Comparison of ENCODE assay signal across 9 mouse cellular contexts in the genomic region with DNA sequence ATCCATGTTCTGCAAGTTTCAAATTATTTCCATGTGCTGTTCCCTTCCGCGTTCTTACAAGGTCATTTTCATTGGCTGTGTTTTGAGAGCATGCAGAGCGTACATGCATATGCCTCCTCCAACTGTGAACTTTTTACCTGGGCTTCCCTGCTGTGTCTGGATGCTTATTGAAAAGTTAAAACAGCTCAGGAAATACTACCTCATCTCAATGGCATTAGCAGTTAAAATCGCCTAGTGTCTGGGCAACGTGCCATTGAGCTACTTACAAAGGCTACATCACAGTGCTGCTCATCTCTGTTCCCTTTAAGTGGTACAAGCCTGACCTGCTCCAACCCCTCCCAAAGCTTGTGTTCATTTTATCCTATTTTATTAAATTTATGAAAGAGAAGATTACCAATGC.
A peak's percentile ranks its signal among the peaks of the same experiment; 100 is the strongest.
DNase-seq lines count a peak whose midpoint lies in the region; ATAC-seq and TF ChIP-seq lines count a peak whose summit lies in the region.
"Had no signal": no experiment of that assay in that cellular context is flagged by ENCODE, and none has a peak within 500 bp of the region (broad histone marks: within the 10 kb centered on the region; RNA-seq: fewer than 3 reads in every experiment).

No protein-coding gene starts in this region.

- no peak overlapping the region for H3K9ac ChIP-seq in midbrain, postnatal 0 days (replicated peaks; ENCODE audit: low read length, poor library complexity, severe bottlenecking)
- H3K9ac ChIP-seq in neural tube, embryonic 14.5 days (replicated peaks; ENCODE audit: low read depth, low read length), result no peak overlapping the region
- H3K9ac ChIP-seq: hindbrain, embryonic 13.5 days had no signal

- H3K4me2 ChIP-seq in midbrain, postnatal 0 days (ENCODE audit: low read depth, low read length, poor library complexity, severe bottlenecking), result no peak overlapping the region
- no peak overlapping the region for H3K4me2 ChIP-seq in neural tube, embryonic 14.5 days (ENCODE audit: low read depth, low read length)
- H3K4me2 ChIP-seq: hindbrain, embryonic 13.5 days had no signal

- intact Hi-C loops in heart, postnatal 10 days (cut with DNase I), result no loop called here

- H3K36me3 ChIP-seq in midbrain, postnatal 0 days (ENCODE audit: insufficient read depth, low read length), result no peaks in the 10 kb centered on the region
- no peaks in the 10 kb centered on the region for H3K36me3 ChIP-seq in midbrain, embryonic 10.5 days
- H3K36me3 ChIP-seq in neural tube, embryonic 14.5 days (ENCODE audit: control insufficient read depth, insufficient read depth, low read length), result no peaks in the 10 kb centered on the region
- H3K36me3 ChIP-seq: hindbrain, embryonic 13.5 days had no signal

- no peak for TF ChIP-seq CTCF in midbrain, postnatal 0 days (IDR thresholded peaks at IDR 0.05)

- no peak overlapping the region for H3K27ac ChIP-seq in midbrain, postnatal 0 days (ENCODE audit: low read depth, low read length)
- H3K27ac ChIP-seq in midbrain, embryonic 10.5 days (replicated peaks), result no peak overlapping the region
- no peak overlapping the region for H3K27ac ChIP-seq in neural tube, embryonic 14.5 days (ENCODE audit: low read depth, low read length)
- H3K27ac ChIP-seq: hindbrain, embryonic 13.5 days had no signal

- H3K27me3 ChIP-seq in midbrain, postnatal 0 days (ENCODE audit: insufficient read depth, low read length), result no peaks in the 10 kb centered on the region
- 0 out of 2 replicates have a peak, but pooled peaks cover 13% of the 10 kb centered on the region for H3K27me3 ChIP-seq in midbrain, embryonic 10.5 days (ENCODE audit: low read depth, poor library complexity, severe bottlenecking)
- H3K27me3 ChIP-seq in neural tube, embryonic 14.5 days (ENCODE audit: control insufficient read depth, insufficient read depth, low read length), result no peaks in the 10 kb centered on the region

- no peak for ATAC-seq in midbrain, postnatal 0 days (ENCODE audit: low FRiP score)
- ATAC-seq in neural tube, embryonic 14.5 days (ENCODE audit: low read depth), result peak; percentile 54

- no peaks in the 10 kb centered on the region for H3K4me1 ChIP-seq in midbrain, postnatal 0 days (ENCODE audit: insufficient read depth, low read length)
- H3K4me1 ChIP-seq in midbrain, embryonic 10.5 days, result peaks cover 23% of the 10 kb centered on the region
- peaks cover 6% of the 10 kb centered on the region; the same call in 1 of the 2 replicates for H3K4me1 ChIP-seq in neural tube, embryonic 14.5 days (ENCODE audit: control insufficient read depth, insufficient read depth, low read length)

- DNase-seq in midbrain, postnatal 0 days (ENCODE audit: low spot score), result peak; percentile 67
- DNase-seq in midbrain, embryonic 10.5 days (ENCODE audit: low spot score), result no peak
- peak; percentile 44 to 69 for DNase-seq in cerebellum, postnatal 25 days
- DNase-seq in heart, postnatal 10 days, result peak; percentile 61 to 66
- DNase-seq in urinary bladder, postnatal 4 days (ENCODE audit: low spot score in 2 of 2), result no peak
- DNase-seq in right cerebral cortex, postnatal 14 days, result no peak
- DNase-seq: thymus, postnatal 36 days had no signal

- H3K4me3 ChIP-seq in midbrain, postnatal 0 days (ENCODE audit: low read depth, low read length), result no peak overlapping the region
- H3K4me3 ChIP-seq in midbrain, embryonic 10.5 days, result no peak overlapping the region
- no peak overlapping the region for H3K4me3 ChIP-seq in neural tube, embryonic 14.5 days (ENCODE audit: low read depth, low read length)
- H3K4me3 ChIP-seq: hindbrain, embryonic 13.5 days had no signal

- 58% methylated on average over 5 of the region's 5 CpGs for WGBS in midbrain, postnatal 0 days
- 70% methylated on average over 5 of the region's 5 CpGs for WGBS in midbrain, embryonic 10.5 days
- 53% methylated on average over 5 of the region's 5 CpGs for WGBS in neural tube, embryonic 14.5 days

- H3K9me3 ChIP-seq in midbrain, postnatal 0 days (ENCODE audit: low read length), result no peaks in the 10 kb centered on the region
- no peaks in the 10 kb centered on the region for H3K9me3 ChIP-seq in midbrain, embryonic 10.5 days (replicated peaks)
- H3K9me3 ChIP-seq in neural tube, embryonic 14.5 days (ENCODE audit: control insufficient read depth, low read length), result no peaks in the 10 kb centered on the region
- H3K9me3 ChIP-seq: hindbrain, embryonic 13.5 days had no signal

Comparison
In these comparisons a context has a peak if more than half of its experiments do, and no peak if none do; other contexts are left out.
1. DNase-seq: peak in midbrain, postnatal 0 days (single experiment), cerebellum, postnatal 25 days (2 of 2) and heart, postnatal 10 days (2 of 2); none in midbrain, embryonic 10.5 days (single experiment), urinary bladder, postnatal 4 days (0 of 2) and right cerebral cortex, postnatal 14 days (single experiment).